Mouse (Mus musculus): ENCODE results near the gene Fads3. TPM values are rescaled to one million over a fixed set of nuclear protein-coding genes. Genes with fewer than 3 reads are reported as not detected.
A peak's percentile ranks its signal among the peaks of the same experiment; 100 is the strongest.

Gene Fads3
- total and polyA plus RNA-seq, 3 experiments = 2.3 to 11.2 TPM; not detected in 1

DNA sequence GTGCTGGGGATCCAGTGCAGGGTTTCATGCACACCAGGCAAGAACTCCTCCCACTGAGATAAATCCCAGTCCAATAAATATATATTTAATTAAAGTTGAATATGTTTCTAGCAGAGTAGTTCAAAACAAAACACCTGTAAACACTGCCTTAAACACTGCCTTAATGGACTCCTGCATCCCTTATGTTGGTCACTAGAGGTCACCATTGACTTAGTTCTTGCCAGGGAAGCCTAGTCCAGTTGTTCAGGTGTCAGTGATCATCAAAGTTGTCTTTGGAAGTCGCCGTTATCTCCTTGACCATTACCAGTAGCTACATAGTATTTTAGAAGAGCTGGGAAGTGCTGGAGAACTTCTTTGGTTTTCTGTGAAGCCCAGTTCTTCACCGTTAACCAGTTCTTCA, 41.0 kb upstream of the Fads3 start:
- Histone ChIP-seq H3K9me3 (replicated peaks; ENCODE audit: insufficient read depth, low read length) (no peaks in the 10 kb centered on the region), H3K27me3 (ENCODE audit: control insufficient read depth in 1 of 2, insufficient read depth in 2 of 2, low read length in 2 of 2) (no peaks in the 10 kb centered on the region; a peak in 1 of 4 replicates), H3K4me3 (ENCODE audit: control insufficient read depth in 1 of 2, insufficient read depth in 1 of 2, low read depth in 2 of 2, low read length in 2 of 2) (no peak overlapping the region), H3K27ac (ENCODE audit: control insufficient read depth, low read depth, low read length) (no peak overlapping the region), H3K79me2 (ENCODE audit: control insufficient read depth, insufficient read depth, low read length, poor library complexity) (no peaks in the 10 kb centered on the region), H3K36me3 (ENCODE audit: control insufficient read depth in 1 of 2, insufficient read depth in 2 of 2, low read length in 2 of 2) (no peaks in the 10 kb centered on the region), H3K4me1 (ENCODE audit: control insufficient read depth in 1 of 2, insufficient read depth in 2 of 2, low read length in 2 of 2) (no peaks in the 10 kb centered on the region), H3K9ac (ENCODE audit: control insufficient read depth, low read depth, low read length, poor library complexity, severe bottlenecking) (no peak overlapping the region)
- DNase-seq (ENCODE audit: low read depth, low spot score) = peak; percentile 55
- TF ChIP-seq SMC3 (IDR thresholded peaks at IDR 0.05; ENCODE audit: low read depth, low read length) (peak; percentile 82), RAD21 (IDR thresholded peaks at IDR 0.05; ENCODE audit: low read depth, low read length) (peak; percentile 94), ZNF384 (IDR thresholded peaks at IDR 0.05; ENCODE audit: low read depth, low read length) (no peak), CTCF (IDR thresholded peaks at IDR 0.05 in 2 of 3, conservative IDR thresholded peaks at IDR 0.05 in 1 of 3; ENCODE audit: control insufficient read depth in 1 of 3, insufficient read depth in 1 of 3, low read depth in 2 of 3, low read length in 3 of 3, poor library complexity in 1 of 3, severe bottlenecking in 1 of 3) (peak; percentile 57 to 90 (median 70)), ZC3H11A (IDR thresholded peaks at IDR 0.05; ENCODE audit: low read depth, low read length) (peak; percentile 82)

DNA sequence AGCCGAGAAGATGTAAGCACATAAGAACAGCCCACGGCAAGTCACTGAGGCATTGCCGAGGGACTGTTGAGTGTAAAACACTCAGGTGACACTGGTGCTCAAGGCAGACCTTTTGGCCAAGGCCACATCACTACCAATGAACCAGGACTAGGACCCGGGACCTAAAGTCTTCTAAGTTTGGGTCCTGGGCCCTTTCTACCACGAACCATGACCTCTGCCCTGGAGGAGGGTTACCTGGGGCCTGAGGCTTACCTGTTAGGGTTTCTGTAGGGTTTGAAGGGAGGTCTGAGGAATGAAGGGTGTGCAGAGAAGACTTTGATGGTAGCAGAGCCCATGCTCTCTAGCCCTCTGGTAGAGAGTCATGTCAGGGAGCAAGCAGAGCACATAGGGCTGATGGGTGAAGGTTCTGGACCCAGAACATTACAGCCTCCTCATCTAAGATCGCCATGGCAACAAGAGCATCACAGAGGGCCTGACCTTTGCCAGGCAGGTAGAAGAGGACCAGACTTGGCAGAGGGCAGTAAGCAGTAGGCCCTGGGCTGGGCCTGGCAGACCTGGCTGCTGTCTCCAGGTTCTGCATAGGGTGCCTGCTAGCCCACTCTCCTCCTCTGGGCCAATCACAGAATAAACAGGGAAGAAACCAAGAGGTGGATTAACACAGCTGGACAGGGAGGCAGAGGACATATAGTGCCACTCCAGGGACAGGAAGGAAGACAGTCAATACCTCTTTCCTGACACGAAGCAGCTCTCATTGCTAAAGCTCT, 40.0 kb upstream of the Fads3 start, which contains the start of the genes Best1 and Rab3il1:
TSS of gene Best1 (minus strand) at position 428 of the 764 bp plus-strand sequence.
TSS of gene Rab3il1 (plus strand) at position 464 of the 764 bp plus-strand sequence.
- DNase-seq (ENCODE audit: low read depth, low spot score) = no peak

DNA sequence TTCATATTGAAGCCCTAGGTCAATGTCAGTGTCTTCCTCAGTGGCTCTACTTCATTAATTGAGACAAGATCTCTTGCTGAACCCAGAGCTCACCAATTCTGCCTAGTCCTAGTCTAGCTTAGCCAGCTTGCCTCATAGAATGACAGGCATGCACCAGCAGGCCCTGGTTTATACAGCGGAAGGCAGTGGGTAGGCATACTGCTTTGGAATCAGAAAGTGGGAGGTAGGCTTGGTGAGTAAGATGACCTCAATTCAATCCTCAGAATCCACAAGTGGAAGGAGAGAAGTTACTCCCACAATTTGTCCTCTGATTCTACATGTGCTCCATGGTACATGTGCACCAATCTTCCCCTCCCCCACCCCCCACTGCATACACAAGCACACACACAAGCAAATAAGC, 37.7 kb upstream of the Fads3 start:
- no peaks in the 10 kb centered on the region for H3K4me1 ChIP-seq (ENCODE audit: control insufficient read depth in 1 of 2, insufficient read depth in 2 of 2, low read length in 2 of 2)
- no peak overlapping the region for H3K27ac ChIP-seq (ENCODE audit: control insufficient read depth, low read depth, low read length)
- no peaks in the 10 kb centered on the region for H3K36me3 ChIP-seq (ENCODE audit: control insufficient read depth in 1 of 2, insufficient read depth in 2 of 2, low read length in 2 of 2)
- H3K79me2 ChIP-seq (ENCODE audit: control insufficient read depth, insufficient read depth, low read length, poor library complexity) = no peaks in the 10 kb centered on the region
- H3K9ac ChIP-seq (ENCODE audit: control insufficient read depth, low read depth, low read length, poor library complexity, severe bottlenecking) = no peak overlapping the region
- H3K27me3 ChIP-seq (ENCODE audit: control insufficient read depth in 1 of 2, insufficient read depth in 2 of 2, low read length in 2 of 2) = peaks cover 0 to 2% of the 10 kb centered on the region in 2 experiments; a peak in 2 of 4 replicates
- no peak for DNase-seq (ENCODE audit: low read depth, low spot score)
- TF ChIP-seq MAZ (IDR thresholded peaks at IDR 0.05; ENCODE audit: low read depth, low read length) = no peak
- TF ChIP-seq MAX (IDR thresholded peaks at IDR 0.05; ENCODE audit: low read length) = no peak
- TF ChIP-seq EP300 (IDR thresholded peaks at IDR 0.05; ENCODE audit: low read depth in 1 of 2, low read length in 2 of 2) = no peak
- TF ChIP-seq JUND (IDR thresholded peaks at IDR 0.05; ENCODE audit: low read depth, low read length) = no peak
- TF ChIP-seq MYC (IDR thresholded peaks at IDR 0.05; ENCODE audit: low read depth, low read length) = no peak
- no peak overlapping the region for H3K4me3 ChIP-seq (ENCODE audit: control insufficient read depth in 1 of 2, insufficient read depth in 1 of 2, low read depth in 2 of 2, low read length in 2 of 2)
- no peaks in the 10 kb centered on the region for H3K9me3 ChIP-seq (replicated peaks; ENCODE audit: insufficient read depth, low read length)

More for the DNA sequence above, 40.0 kb upstream of the Fads3 start, which contains the start of the genes Best1 and Rab3il1:
- H3K9ac ChIP-seq (ENCODE audit: control insufficient read depth, low read depth, low read length, poor library complexity, severe bottlenecking) = no peak within 1 kb of the TSS
- H3K79me2 ChIP-seq (ENCODE audit: control insufficient read depth, insufficient read depth, low read length, poor library complexity) = no peaks in the 10 kb centered on the region
- H3K36me3 ChIP-seq (ENCODE audit: control insufficient read depth in 1 of 2, insufficient read depth in 2 of 2, low read length in 2 of 2) = no peaks in the 10 kb centered on the region
- no peak for TF ChIP-seq TCF12 (IDR thresholded peaks at IDR 0.05; ENCODE audit: low read depth, low read length)
- no peak for TF ChIP-seq ZMIZ1 (IDR thresholded peaks at IDR 0.05; ENCODE audit: low read depth, low read length)
- TF ChIP-seq ETS1 (IDR thresholded peaks at IDR 0.05; ENCODE audit: low read depth, low read length) = no peak
- TF ChIP-seq RAD21 (IDR thresholded peaks at IDR 0.05; ENCODE audit: low read depth, low read length) = no peak
- TF ChIP-seq GABPA (IDR thresholded peaks at IDR 0.05; ENCODE audit: low read depth, low read length) = no peak
- TF ChIP-seq EP300 (IDR thresholded peaks at IDR 0.05; ENCODE audit: low read depth in 1 of 2, low read length in 2 of 2) = no peak
- no peak for TF ChIP-seq MEF2A (IDR thresholded peaks at IDR 0.05; ENCODE audit: extremely low read depth, insufficient replicate concordance, low read depth, low read length, poor library complexity, severe bottlenecking)
- no peak for TF ChIP-seq MAFK (IDR thresholded peaks at IDR 0.05; ENCODE audit: borderline replicate concordance, low read depth, low read length)
- TF ChIP-seq POLR2AphosphoS5 (IDR thresholded peaks at IDR 0.05; ENCODE audit: borderline replicate concordance, low read depth, low read length) = no peak
- no peak for TF ChIP-seq SIN3A (IDR thresholded peaks at IDR 0.05; ENCODE audit: low read length)
- no peak for TF ChIP-seq BHLHE40 (IDR thresholded peaks at IDR 0.05; ENCODE audit: borderline replicate concordance, low read depth, low read length)
- TF ChIP-seq JUND (IDR thresholded peaks at IDR 0.05; ENCODE audit: low read depth, low read length) = no peak
- TF ChIP-seq ZKSCAN1 (IDR thresholded peaks at IDR 0.05; ENCODE audit: low read depth, low read length) = no peak
- no peak for TF ChIP-seq SMC3 (IDR thresholded peaks at IDR 0.05; ENCODE audit: low read depth, low read length)
- no peak for TF ChIP-seq POLR2AphosphoS2 (IDR thresholded peaks at IDR 0.05; ENCODE audit: low read length)
- TF ChIP-seq RCOR1 (IDR thresholded peaks at IDR 0.05; ENCODE audit: low read depth, low read length) = no peak
- TF ChIP-seq MXI1 (IDR thresholded peaks at IDR 0.05; ENCODE audit: low read depth, low read length) = no peak
- no peak for TF ChIP-seq KAT2A (conservative IDR thresholded peaks at IDR 0.05; ENCODE audit: low read depth, low read length)
- TF ChIP-seq USF1 (IDR thresholded peaks at IDR 0.05; ENCODE audit: low read depth, low read length) = no peak
- TF ChIP-seq NELFE (IDR thresholded peaks at IDR 0.05; ENCODE audit: low read depth, low read length) = no peak
- H3K9me3 ChIP-seq (replicated peaks; ENCODE audit: insufficient read depth, low read length) = no peaks in the 10 kb centered on the region
- H3K27ac ChIP-seq (ENCODE audit: control insufficient read depth, low read depth, low read length) = no peak within 1 kb of the TSS
- H3K4me1 ChIP-seq (ENCODE audit: control insufficient read depth in 1 of 2, insufficient read depth in 2 of 2, low read length in 2 of 2) = no peaks in the 10 kb centered on the region
- H3K27me3 ChIP-seq (ENCODE audit: control insufficient read depth in 1 of 2, insufficient read depth in 2 of 2, low read length in 2 of 2) = no peaks in the 10 kb centered on the region; a peak in 2 of 4 replicates
- H3K4me3 ChIP-seq (ENCODE audit: control insufficient read depth in 1 of 2, insufficient read depth in 1 of 2, low read depth in 2 of 2, low read length in 2 of 2) = no peak within 1 kb of the TSS

Data from MEL (cell line).